Mouse (Mus musculus): Measurements from ENCODE around the gene Sall4. TPM values are rescaled to one million over a fixed set of nuclear protein-coding genes. Genes with fewer than 3 reads are reported as not detected.

Sall4 gene
- 12.5 and 16.8 TPM in 2 replicates for polyA plus RNA-seq (2014; fragmentation: Nextera tagmentation; extraction: Ambion mirVana)

- DNase-seq (ENCODE audit: low spot score) (no peak), ATAC-seq (ENCODE audit: insufficient number of reproducible peaks, low FRiP score, low TSS enrichment, low read depth) (no peak)
- Histone ChIP-seq H3K9ac (ENCODE audit: low read length) (peak within 1 kb of the TSS; percentile 78), H3K27me3 (ENCODE audit: control insufficient read depth, insufficient read depth, low read length) (no peaks in the 10 kb centered on the region), H3K4me3 (ENCODE audit: low read depth, low read length) (peak within 1 kb of the TSS; percentile 57), H3K9me3 (ENCODE audit: control insufficient read depth, low read length) (no peaks in the 10 kb centered on the region), H3K27ac (replicated peaks; ENCODE audit: low read depth, low read length) (no peak within 1 kb of the TSS), H3K36me3 (ENCODE audit: control insufficient read depth, insufficient read depth, low read length) (no peaks in the 10 kb centered on the region), H3K4me1 (ENCODE audit: control insufficient read depth, insufficient read depth, low read length) (peaks cover 9% of the 10 kb centered on the region; the same call in 1 of the 2 replicates), H3K4me2 (ENCODE audit: low read depth, severe bottlenecking) (peak within 1 kb of the TSS; percentile 83)
- 11% methylated on average over 10 of the region's 10 CpGs for WGBS
Observed at GRCm38 (mm10) chr2:168767582-168767981, at the start of gene Sall4. Sall4 (minus strand) TSS chr2:168767943.

- Histone ChIP-seq H3K4me3 (ENCODE audit: low read depth, low read length) (no peak overlapping the region), H3K9me3 (ENCODE audit: control insufficient read depth, low read length) (no peaks in the 10 kb centered on the region), H3K36me3 (ENCODE audit: control insufficient read depth, insufficient read depth, low read length) (no peaks in the 10 kb centered on the region), H3K27ac (replicated peaks; ENCODE audit: low read depth, low read length) (no peak overlapping the region), H3K4me2 (ENCODE audit: low read depth, severe bottlenecking) (no peak overlapping the region), H3K4me1 (ENCODE audit: control insufficient read depth, insufficient read depth, low read length) (peaks cover 4% of the 10 kb centered on the region; the same call in 1 of the 2 replicates), H3K27me3 (ENCODE audit: control insufficient read depth, insufficient read depth, low read length) (no peaks in the 10 kb centered on the region), H3K9ac (ENCODE audit: low read length) (no peak overlapping the region)
- DNase-seq (ENCODE audit: low spot score) (no peak), ATAC-seq (ENCODE audit: insufficient number of reproducible peaks, low FRiP score, low TSS enrichment, low read depth) (no peak)
- WGBS: 53% methylated on average over 6 of the region's 6 CpGs
Observed at GRCm38 (mm10) chr2:168813243-168813642, 45.5 kb upstream of the Sall4 start.

GRCm38 (mm10) chr2:168809895-168810294 is 42.2 kb upstream of the Sall4 start:
- Histone ChIP-seq H3K4me1 (ENCODE audit: control insufficient read depth, insufficient read depth, low read length) (peaks cover 16% of the 10 kb centered on the region), H3K27ac (replicated peaks; ENCODE audit: low read depth, low read length) (no peak overlapping the region), H3K36me3 (ENCODE audit: control insufficient read depth, insufficient read depth, low read length) (no peaks in the 10 kb centered on the region), H3K9ac (ENCODE audit: low read length) (0 out of 2 replicates have a peak overlapping the region, but pooled peaks have one; percentile 32), H3K4me2 (ENCODE audit: low read depth, severe bottlenecking) (peak overlapping the region; percentile 30; the same call in 1 of the 2 replicates), H3K4me3 (ENCODE audit: low read depth, low read length) (no peak overlapping the region), H3K27me3 (ENCODE audit: control insufficient read depth, insufficient read depth, low read length) (no peaks in the 10 kb centered on the region), H3K9me3 (ENCODE audit: control insufficient read depth, low read length) (no peaks in the 10 kb centered on the region)
- DNase-seq (ENCODE audit: low spot score): peak; percentile 44
- WGBS: 6% methylated on average over 14 of the region's 14 CpGs
- ATAC-seq (ENCODE audit: insufficient number of reproducible peaks, low FRiP score, low TSS enrichment, low read depth): no peak

GRCm38 (mm10) chr2:168807681-168808080 is 39.9 kb upstream of the Sall4 start:
- H3K4me2 ChIP-seq (ENCODE audit: low read depth, severe bottlenecking): no peak overlapping the region
- H3K27ac ChIP-seq (replicated peaks; ENCODE audit: low read depth, low read length): no peak overlapping the region; the same call in 1 of the 2 replicates
- no peaks in the 10 kb centered on the region for H3K27me3 ChIP-seq (ENCODE audit: control insufficient read depth, insufficient read depth, low read length)
- DNase-seq (ENCODE audit: low spot score) (no peak), ATAC-seq (ENCODE audit: insufficient number of reproducible peaks, low FRiP score, low TSS enrichment, low read depth) (no peak)
- no peak overlapping the region for H3K9ac ChIP-seq (ENCODE audit: low read length)
- no peak overlapping the region for H3K4me3 ChIP-seq (ENCODE audit: low read depth, low read length)
- peaks cover 16% of the 10 kb centered on the region for H3K4me1 ChIP-seq (ENCODE audit: control insufficient read depth, insufficient read depth, low read length)
- no peaks in the 10 kb centered on the region for H3K36me3 ChIP-seq (ENCODE audit: control insufficient read depth, insufficient read depth, low read length)
- H3K9me3 ChIP-seq (ENCODE audit: control insufficient read depth, low read length): no peaks in the 10 kb centered on the region
- 31% methylated on average over 4 of the region's 4 CpGs for WGBS

GRCm38 (mm10) chr2:168803849-168804248 is 36.1 kb upstream of the Sall4 start:
- H3K27me3 ChIP-seq (ENCODE audit: control insufficient read depth, insufficient read depth, low read length): no peaks in the 10 kb centered on the region
- H3K4me2 ChIP-seq (ENCODE audit: low read depth, severe bottlenecking): no peak overlapping the region
- H3K36me3 ChIP-seq (ENCODE audit: control insufficient read depth, insufficient read depth, low read length): no peaks in the 10 kb centered on the region
- H3K9ac ChIP-seq (ENCODE audit: low read length): no peak overlapping the region
- H3K27ac ChIP-seq (replicated peaks; ENCODE audit: low read depth, low read length): no peak overlapping the region
- no peak overlapping the region for H3K4me3 ChIP-seq (ENCODE audit: low read depth, low read length)
- no peaks in the 10 kb centered on the region for H3K9me3 ChIP-seq (ENCODE audit: control insufficient read depth, low read length)
- WGBS: 24% methylated on average over 4 of the region's 4 CpGs
- DNase-seq (ENCODE audit: low spot score): no peak
- ATAC-seq (ENCODE audit: insufficient number of reproducible peaks, low FRiP score, low TSS enrichment, low read depth): no peak
- H3K4me1 ChIP-seq (ENCODE audit: control insufficient read depth, insufficient read depth, low read length): peaks cover 12% of the 10 kb centered on the region

GRCm38 (mm10) chr2:168799326-168799725 is 31.6 kb upstream of the Sall4 start:
- no peak overlapping the region for H3K9ac ChIP-seq (ENCODE audit: low read length)
- no peak overlapping the region for H3K4me3 ChIP-seq (ENCODE audit: low read depth, low read length)
- H3K36me3 ChIP-seq (ENCODE audit: control insufficient read depth, insufficient read depth, low read length): no peaks in the 10 kb centered on the region
- DNase-seq (ENCODE audit: low spot score) (no peak), ATAC-seq (ENCODE audit: insufficient number of reproducible peaks, low FRiP score, low TSS enrichment, low read depth) (no peak)
- H3K4me2 ChIP-seq (ENCODE audit: low read depth, severe bottlenecking): no peak overlapping the region
- WGBS: 89% methylated on average over 12 of the region's 12 CpGs
- no peaks in the 10 kb centered on the region for H3K9me3 ChIP-seq (ENCODE audit: control insufficient read depth, low read length)
- H3K4me1 ChIP-seq (ENCODE audit: control insufficient read depth, insufficient read depth, low read length): peaks cover 6% of the 10 kb centered on the region; the same call in 1 of the 2 replicates
- H3K27me3 ChIP-seq (ENCODE audit: control insufficient read depth, insufficient read depth, low read length): no peaks in the 10 kb centered on the region
- H3K27ac ChIP-seq (replicated peaks; ENCODE audit: low read depth, low read length): no peak overlapping the region

GRCm38 (mm10) chr2:168798921-168799320 is 31.2 kb upstream of the Sall4 start:
- no peak overlapping the region for H3K4me3 ChIP-seq (ENCODE audit: low read depth, low read length)
- DNase-seq (ENCODE audit: low spot score) (no peak), ATAC-seq (ENCODE audit: insufficient number of reproducible peaks, low FRiP score, low TSS enrichment, low read depth) (no peak)
- no peaks in the 10 kb centered on the region for H3K27me3 ChIP-seq (ENCODE audit: control insufficient read depth, insufficient read depth, low read length)
- H3K27ac ChIP-seq (replicated peaks; ENCODE audit: low read depth, low read length): no peak overlapping the region
- WGBS: 85% methylated on average over 7 of the region's 7 CpGs
- H3K36me3 ChIP-seq (ENCODE audit: control insufficient read depth, insufficient read depth, low read length): no peaks in the 10 kb centered on the region
- H3K4me2 ChIP-seq (ENCODE audit: low read depth, severe bottlenecking): no peak overlapping the region
- no peak overlapping the region for H3K9ac ChIP-seq (ENCODE audit: low read length)
- H3K9me3 ChIP-seq (ENCODE audit: control insufficient read depth, low read length): no peaks in the 10 kb centered on the region
- H3K4me1 ChIP-seq (ENCODE audit: control insufficient read depth, insufficient read depth, low read length): peaks cover 6% of the 10 kb centered on the region; the same call in 1 of the 2 replicates

GRCm38 (mm10) chr2:168791115-168791802 is 23.5 kb upstream of the Sall4 start:
- WGBS: 54% methylated on average over 4 of the region's 4 CpGs
- peaks cover 5% of the 10 kb centered on the region; the same call in 1 of the 2 replicates for H3K4me1 ChIP-seq (ENCODE audit: control insufficient read depth, insufficient read depth, low read length)
- no peak overlapping the region for H3K9ac ChIP-seq (ENCODE audit: low read length)
- no peaks in the 10 kb centered on the region for H3K36me3 ChIP-seq (ENCODE audit: control insufficient read depth, insufficient read depth, low read length)
- peak overlapping the region; percentile 38 for H3K27ac ChIP-seq (replicated peaks; ENCODE audit: low read depth, low read length)
- H3K9me3 ChIP-seq (ENCODE audit: control insufficient read depth, low read length): no peaks in the 10 kb centered on the region
- H3K4me3 ChIP-seq (ENCODE audit: low read depth, low read length): no peak overlapping the region
- peak; percentile 37 for DNase-seq (ENCODE audit: low spot score)
- H3K27me3 ChIP-seq (ENCODE audit: control insufficient read depth, insufficient read depth, low read length): no peaks in the 10 kb centered on the region
- ATAC-seq (ENCODE audit: insufficient number of reproducible peaks, low FRiP score, low TSS enrichment, low read depth): peak; percentile 75; the same call in 1 of the 2 replicates
- no peak overlapping the region for H3K4me2 ChIP-seq (ENCODE audit: low read depth, severe bottlenecking)
